In the genomic region with DNA sequence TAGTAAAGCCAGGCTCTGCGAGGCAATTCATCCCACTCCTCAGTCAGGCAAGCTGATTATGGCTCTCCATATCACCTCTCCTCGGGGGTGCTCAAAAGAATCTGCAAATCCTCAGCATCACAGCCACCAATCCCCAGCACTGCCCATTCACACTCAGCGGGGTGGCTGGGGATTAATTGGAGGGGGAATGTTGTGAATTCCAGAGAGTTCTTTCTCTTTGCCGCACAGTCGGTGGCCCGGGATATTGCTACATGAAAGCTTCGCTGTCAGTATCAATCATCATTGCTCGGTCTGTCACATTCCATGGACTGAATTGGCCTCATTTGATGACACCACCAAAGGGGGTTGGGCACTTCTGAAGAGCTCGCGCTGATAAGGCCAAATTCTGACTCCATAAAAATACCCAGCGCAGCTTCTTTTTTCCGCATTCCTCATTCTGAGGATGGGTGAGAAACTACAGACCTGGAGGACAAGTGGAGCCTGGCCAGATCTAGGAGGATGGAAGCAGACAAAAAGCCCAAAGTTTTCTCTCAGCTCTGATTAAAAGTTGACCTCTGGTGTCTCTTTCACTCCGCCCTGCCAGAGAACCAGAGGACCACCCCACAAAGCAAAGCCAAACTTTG, we compare ENCODE assay signal across 9 mouse cellular contexts. TPM values are rescaled to one million over a fixed set of nuclear protein-coding genes. Genes with fewer than 3 reads are reported as not detected.
A peak's percentile ranks its signal among the peaks of the same experiment; 100 is the strongest.
DNase-seq lines count a peak whose midpoint lies in the region; ATAC-seq lines count a peak whose summit lies in the region.
"Had no signal": no experiment of that assay in that cellular context is flagged by ENCODE, and none has a peak within 500 bp of the region (broad histone marks: within the 10 kb centered on the region; RNA-seq: fewer than 3 reads in every experiment).

No protein-coding gene starts in this region.

- ATAC-seq in heart, embryonic 15.5 days (replicated peaks; ENCODE audit: insufficient number of reproducible peaks, insufficient read depth, low FRiP score, low read depth) = no peak
- ATAC-seq in midbrain, embryonic 14.5 days (ENCODE audit: low FRiP score, low TSS enrichment) = peak; percentile 77
- ATAC-seq in liver, embryonic 11.5 days (replicated peaks; ENCODE audit: low FRiP score) = no peak

- no peaks in the 10 kb centered on the region for H3K36me3 ChIP-seq in heart, embryonic 15.5 days
- H3K36me3 ChIP-seq in hindbrain, embryonic 10.5 days = no peaks in the 10 kb centered on the region
- no peaks in the 10 kb centered on the region for H3K36me3 ChIP-seq in midbrain, embryonic 14.5 days (ENCODE audit: control insufficient read depth, insufficient read depth, low read length)
- H3K36me3 ChIP-seq in liver, embryonic 11.5 days (ENCODE audit: control insufficient read depth, insufficient read depth, low read length) = no peaks in the 10 kb centered on the region

- H3K4me1 ChIP-seq in heart, embryonic 15.5 days (replicated peaks) = peaks cover 8% of the 10 kb centered on the region
- H3K4me1 ChIP-seq in hindbrain, embryonic 10.5 days (replicated peaks) = peaks cover 12% of the 10 kb centered on the region
- H3K4me1 ChIP-seq in midbrain, embryonic 14.5 days (ENCODE audit: control insufficient read depth, insufficient read depth, low read length) = peaks cover 9% of the 10 kb centered on the region
- H3K4me1 ChIP-seq in liver, embryonic 11.5 days (replicated peaks; ENCODE audit: control insufficient read depth, insufficient read depth, low read length) = no peaks in the 10 kb centered on the region

- H3K9ac ChIP-seq in heart, embryonic 15.5 days = no peak overlapping the region
- H3K9ac ChIP-seq in midbrain, embryonic 14.5 days (replicated peaks; ENCODE audit: low read length) = no peak overlapping the region
- H3K9ac ChIP-seq in liver, embryonic 11.5 days (ENCODE audit: low read depth, low read length) = no peak overlapping the region

- H3K9me3 ChIP-seq in heart, embryonic 15.5 days (replicated peaks) = no peaks in the 10 kb centered on the region
- H3K9me3 ChIP-seq in hindbrain, embryonic 10.5 days = no peaks in the 10 kb centered on the region
- no peaks in the 10 kb centered on the region for H3K9me3 ChIP-seq in midbrain, embryonic 14.5 days (ENCODE audit: control insufficient read depth, low read length)
- no peaks in the 10 kb centered on the region for H3K9me3 ChIP-seq in liver, embryonic 11.5 days (ENCODE audit: control insufficient read depth, low read length)

- 6% methylated on average over 13 of the region's 13 CpGs for WGBS in heart, embryonic 15.5 days
- WGBS in hindbrain, embryonic 10.5 days = 6% methylated on average over 13 of the region's 13 CpGs
- 6% methylated on average over 13 of the region's 13 CpGs for WGBS in midbrain, embryonic 14.5 days
- WGBS in liver, embryonic 11.5 days = 8% methylated on average over 13 of the region's 13 CpGs

- peak overlapping the region; percentile 30 for H3K4me3 ChIP-seq in heart, embryonic 15.5 days
- peak overlapping the region; percentile 11; the same call in 1 of the 2 replicates for H3K4me3 ChIP-seq in hindbrain, embryonic 10.5 days
- no peak overlapping the region for H3K4me3 ChIP-seq in midbrain, embryonic 14.5 days (replicated peaks; ENCODE audit: low read depth, low read length)
- no peak overlapping the region for H3K4me3 ChIP-seq in liver, embryonic 11.5 days (ENCODE audit: low read depth, low read length)

- no peak overlapping the region for H3K27ac ChIP-seq in heart, embryonic 15.5 days
- H3K27ac ChIP-seq in hindbrain, embryonic 10.5 days = no peak overlapping the region
- no peak overlapping the region for H3K27ac ChIP-seq in midbrain, embryonic 14.5 days (replicated peaks; ENCODE audit: low read depth, low read length)
- H3K27ac ChIP-seq in liver, embryonic 11.5 days (ENCODE audit: low read depth, low read length) = no peak overlapping the region

- H3K27me3 ChIP-seq in heart, embryonic 15.5 days = no peaks in the 10 kb centered on the region
- H3K27me3 ChIP-seq in hindbrain, embryonic 10.5 days (ENCODE audit: insufficient read depth, poor library complexity, severe bottlenecking) = no peaks in the 10 kb centered on the region
- no peaks in the 10 kb centered on the region for H3K27me3 ChIP-seq in midbrain, embryonic 14.5 days (ENCODE audit: control insufficient read depth, insufficient read depth, low read length)
- no peaks in the 10 kb centered on the region for H3K27me3 ChIP-seq in liver, embryonic 11.5 days (replicated peaks; ENCODE audit: control insufficient read depth, insufficient read depth, low read length)

- H3K4me2 ChIP-seq in heart, embryonic 15.5 days = peak overlapping the region; percentile 56
- peak overlapping the region; percentile 31 for H3K4me2 ChIP-seq in midbrain, embryonic 14.5 days (ENCODE audit: low read length)
- no peak overlapping the region for H3K4me2 ChIP-seq in liver, embryonic 11.5 days

- intact Hi-C loops in heart, postnatal 25 days (cut with DNase I) = no loop called here

- DNase-seq in heart, postnatal 25 days (ENCODE audit: low spot score) = no peak
- peak; percentile 4 for DNase-seq in brain, adult 2 months (ENCODE audit: low read depth, low spot score)
- DNase-seq in hindbrain, embryonic 10.5 days (ENCODE audit: low spot score) = peak; percentile 64
- peak; percentile 77 for DNase-seq in midbrain, embryonic 14.5 days
- DNase-seq in liver, embryonic 11.5 days (ENCODE audit: low spot score) = no peak
- no peak for DNase-seq in adrenal gland, adult 18-20 months (ENCODE audit: low spot score in 2 of 2)
- no peak for DNase-seq in cerebellum, adult 9-10 months
- DNase-seq: right cerebral cortex, postnatal 14 days had no signal

RNA-seq across cellular contexts. Expression of a gene that starts 57.1 kb away (rescaled TPM):
- 124 and 126 TPM in 2 replicates for polyA plus RNA-seq in heart, embryonic 15.5 days (2015; fragmentation: Nextera tagmentation; extraction: Ambion mirVana)
- 10 to 100 TPM; 49.4 to 50.4 TPM for total RNA-seq in heart, postnatal 25 days (2021)
- 134 and 137 TPM in 2 replicates for polyA plus RNA-seq in hindbrain, embryonic 10.5 days (2016; fragmentation: Nextera tagmentation; extraction: Ambion mirVana)
- polyA plus RNA-seq in midbrain, embryonic 14.5 days (2014; fragmentation: Nextera tagmentation; extraction: Ambion mirVana) = 59.5 and 104 TPM in 2 replicates
- 37.4 and 37.5 TPM in 2 replicates for polyA plus RNA-seq in liver, embryonic 11.5 days (2014; fragmentation: Nextera tagmentation; extraction: Ambion mirVana)
- 10 to 100 TPM; 58.9 to 59.6 TPM for total RNA-seq in adrenal gland, adult 18-20 months (2021)

Comparison
In these comparisons a context has a peak if more than half of its experiments do, and no peak if none do; other contexts are left out.
1. H3K4me3 ChIP-seq: peak in heart, embryonic 15.5 days (single experiment) and hindbrain, embryonic 10.5 days (single experiment); none in midbrain, embryonic 14.5 days (single experiment) and liver, embryonic 11.5 days (single experiment).
2. DNase-seq: peak in brain, adult 2 months (single experiment), hindbrain, embryonic 10.5 days (single experiment) and midbrain, embryonic 14.5 days (single experiment); none in heart, postnatal 25 days (single experiment), liver, embryonic 11.5 days (single experiment), adrenal gland, adult 18-20 months (0 of 2) and cerebellum, adult 9-10 months (single experiment).